ENCODE assay signal across 8 mouse cellular contexts in genomic region chr7:134224421-134224740, GRCm38 (mm10). TPM values are rescaled to one million over a fixed set of nuclear protein-coding genes. Genes with fewer than 3 reads are reported as not detected.
DNase-seq lines count a peak whose midpoint lies in the region; ATAC-seq and TF ChIP-seq lines count a peak whose summit lies in the region.

No protein-coding gene starts in this region.

- peaks cover 15% of the 10 kb centered on the region for H3K27me3 ChIP-seq in kidney, embryonic 15.5 days
- H3K27me3 ChIP-seq in heart, embryonic 13.5 days (replicated peaks), result peaks cover 14% of the 10 kb centered on the region
- H3K27me3 ChIP-seq in liver, embryonic 13.5 days, result peaks cover 29% of the 10 kb centered on the region
- peaks cover 2% of the 10 kb centered on the region; the same call in 1 of the 2 replicates for H3K27me3 ChIP-seq in stomach, postnatal 0 days (ENCODE audit: control insufficient read depth, insufficient read depth, low read length)

- DNase-seq in kidney, adult 9 months, result no peak
- DNase-seq in R1 (ENCODE audit: low read depth, low spot score), result peak; percentile 24
- no peak for DNase-seq in liver, embryonic 13.5 days
- peak; percentile 21 for DNase-seq in stomach, postnatal 0 days (ENCODE audit: low spot score)
- no peak for DNase-seq in cerebellum, postnatal 4 days (ENCODE audit: low spot score in 2 of 2)
- DNase-seq in c-Kit-positive CD71-positive TER-119-positive erythroid progenitor cells, embryonic 14.5 days (ENCODE audit: low spot score), result no peak

- TF ChIP-seq EP300 in stomach, postnatal 0 days (optimal IDR thresholded peaks at IDR 0.05), result no peak

- H3K27ac ChIP-seq in kidney, embryonic 15.5 days, result peak overlapping the region; percentile 61
- peak overlapping the region; percentile 71 for H3K27ac ChIP-seq in heart, embryonic 13.5 days (replicated peaks)
- H3K27ac ChIP-seq in liver, embryonic 13.5 days, result no peak overlapping the region; the same call in 1 of the 2 replicates
- H3K27ac ChIP-seq in stomach, postnatal 0 days (replicated peaks), result peak overlapping the region; percentile 13; the same call in 1 of the 2 replicates

- ATAC-seq in kidney, embryonic 15.5 days (replicated peaks; ENCODE audit: low FRiP score), result no peak; the same call in 1 of the 2 replicates
- 0 out of 2 replicates have a peak, but pooled peaks have one; percentile 5 for ATAC-seq in heart, embryonic 13.5 days (ENCODE audit: extremely low read depth, insufficient number of reproducible peaks, low FRiP score, low TSS enrichment)
- no peak for ATAC-seq in liver, embryonic 13.5 days (ENCODE audit: low read depth)
- ATAC-seq in stomach, postnatal 0 days (ENCODE audit: low FRiP score, low TSS enrichment), result no peak

- H3K9ac ChIP-seq in kidney, embryonic 15.5 days, result peak overlapping the region; percentile 52
- peak overlapping the region; percentile 85 for H3K9ac ChIP-seq in heart, embryonic 13.5 days
- peak overlapping the region; percentile 43; the same call in 1 of the 2 replicates for H3K9ac ChIP-seq in liver, embryonic 13.5 days
- H3K9ac ChIP-seq in stomach, postnatal 0 days (ENCODE audit: low read length), result peak overlapping the region; percentile 53

- no peaks in the 10 kb centered on the region for H3K36me3 ChIP-seq in kidney, embryonic 15.5 days
- H3K36me3 ChIP-seq in heart, embryonic 13.5 days, result no peaks in the 10 kb centered on the region
- H3K36me3 ChIP-seq in liver, embryonic 13.5 days, result no peaks in the 10 kb centered on the region
- no peaks in the 10 kb centered on the region for H3K36me3 ChIP-seq in stomach, postnatal 0 days (ENCODE audit: control insufficient read depth, insufficient read depth, low read length)

- H3K4me1 ChIP-seq in kidney, embryonic 15.5 days, result peaks cover 39% of the 10 kb centered on the region
- H3K4me1 ChIP-seq in heart, embryonic 13.5 days, result peaks cover 25% of the 10 kb centered on the region
- H3K4me1 ChIP-seq in liver, embryonic 13.5 days (replicated peaks), result no peaks in the 10 kb centered on the region
- H3K4me1 ChIP-seq in stomach, postnatal 0 days (replicated peaks; ENCODE audit: control insufficient read depth, insufficient read depth), result no peaks in the 10 kb centered on the region

- WGBS in kidney, embryonic 15.5 days, result 0% methylated on average over 14 of the region's 14 CpGs
- under 1% methylated on average over 14 of the region's 14 CpGs for WGBS in heart, embryonic 13.5 days
- WGBS in liver, embryonic 13.5 days (ENCODE audit: insufficient replicate concordance), result 1% methylated on average over 14 of the region's 14 CpGs
- 0% methylated on average over 14 of the region's 14 CpGs for WGBS in stomach, postnatal 0 days

- no peaks in the 10 kb centered on the region for H3K9me3 ChIP-seq in kidney, embryonic 15.5 days (replicated peaks)
- no peaks in the 10 kb centered on the region for H3K9me3 ChIP-seq in heart, embryonic 13.5 days
- H3K9me3 ChIP-seq in liver, embryonic 13.5 days (replicated peaks), result no peaks in the 10 kb centered on the region
- no peaks in the 10 kb centered on the region for H3K9me3 ChIP-seq in stomach, postnatal 0 days (ENCODE audit: control insufficient read depth, low read length)

- no peak for TF ChIP-seq CTCF in stomach, postnatal 0 days (IDR thresholded peaks at IDR 0.05; ENCODE audit: low read depth)

- H3K4me2 ChIP-seq in kidney, embryonic 15.5 days, result peak overlapping the region; percentile 98
- peak overlapping the region; percentile 99 for H3K4me2 ChIP-seq in heart, embryonic 13.5 days
- H3K4me2 ChIP-seq in liver, embryonic 13.5 days, result peak overlapping the region; percentile 56
- H3K4me2 ChIP-seq in stomach, postnatal 0 days (replicated peaks; ENCODE audit: low read depth), result peak overlapping the region; percentile 80

- H3K4me3 ChIP-seq in kidney, embryonic 15.5 days (replicated peaks), result peak overlapping the region; percentile 62
- H3K4me3 ChIP-seq in heart, embryonic 13.5 days, result peak overlapping the region; percentile 75
- H3K4me3 ChIP-seq in liver, embryonic 13.5 days (replicated peaks), result peak overlapping the region; percentile 50
- peak overlapping the region; percentile 50 for H3K4me3 ChIP-seq in stomach, postnatal 0 days (ENCODE audit: low read depth, low read length)

RNA-seq across cellular contexts. Expression of gene Adam12, which starts 7.6 kb away (rescaled TPM):
- 4.6 and 6.8 TPM in 2 replicates for polyA plus RNA-seq in kidney, embryonic 15.5 days (2015; fragmentation: Nextera tagmentation; extraction: Ambion mirVana)
- 3.2 TPM in 2 replicates for polyA plus RNA-seq in heart, embryonic 13.5 days (2015; fragmentation: Nextera tagmentation; extraction: Ambion mirVana)
- polyA plus RNA-seq in liver, embryonic 13.5 days (2015; fragmentation: Nextera tagmentation; extraction: Ambion mirVana), result 1.3 and 1.5 TPM in 2 replicates
- polyA plus RNA-seq in stomach, postnatal 0 days (2015; fragmentation: Nextera tagmentation; extraction: Ambion mirVana), result 0.57 and 1.0 TPM in 2 replicates

Comparison
In these comparisons a context has a peak if more than half of its experiments do, and no peak if none do; other contexts are left out.
1. DNase-seq: peak in R1 (single experiment) and stomach, postnatal 0 days (single experiment); none in kidney, adult 9 months (single experiment), liver, embryonic 13.5 days (single experiment), cerebellum, postnatal 4 days (0 of 2) and c-Kit-positive CD71-positive TER-119-positive erythroid progenitor cells, embryonic 14.5 days (single experiment).
2. Peak in every context shown above with its lines, with median percentiles within 50 percentile points of each other: H3K4me2 ChIP-seq, H3K4me3 ChIP-seq and H3K9ac ChIP-seq.